Mouse (Mus musculus) gastrocnemius, postnatal 14 days (tissue): Measurements from ENCODE around the gene Triobp. TPM values are rescaled to one million over a fixed set of nuclear protein-coding genes. Genes with fewer than 3 reads are reported as not detected.
"Not testable (repeated sequence)": the region's sequence is repeated elsewhere in the genome, so short reads cannot be mapped to it uniquely, and the experiment has no call there.

ENCODE experiments used
- DNase-seq: peaks from one replicate; pipeline ENCODE4 v3.0.0; 2021; ENCODE audit warnings: mixed read lengths
- intact Hi-C: fragments of 180-260 bp; cut with DNase I; formaldehyde crosslinking; loops from one replicate; pipeline ENCODE4 v1.15.1; 2025; ENCODE audit warnings: low total_unique reads
- total RNA-seq, 2 experiments: library from RNA; stranded (reverse); gene quantifications; 2 replicates each; pipeline ENCODE4 v1.2.3; 2021

Triobp gene
- total RNA-seq, 2 experiments from 2014 or later = 57.9 to 80.0 TPM

GRCm38 (mm10) chr15:78992925-78993324 lies 45.4 kb downstream of the Triobp start:
- DNase-seq = no peak
- intact Hi-C loops = no loop called here

- intact Hi-C loops = no loop called here
- DNase-seq = no peak
Measured at GRCm38 (mm10) chr15:78995916-78996315, 48.4 kb downstream of the Triobp start.

GRCm38 (mm10) chr15:78996663-78997062 lies 49.1 kb downstream of the Triobp start:
- intact Hi-C loops = no loop called here
- no peak for DNase-seq

GRCm38 (mm10) chr15:78998348-78998747 lies 50.8 kb downstream of the Triobp start:
- intact Hi-C loops = no loop called here
- no peak for DNase-seq

GRCm38 (mm10) chr15:78999586-78999985 lies 52.1 kb downstream of the Triobp start:
- no peak for DNase-seq
- intact Hi-C loops = no loop called here

GRCm38 (mm10) chr15:79000357-79000791 lies 52.9 kb downstream of the Triobp start:
- intact Hi-C loops = no loop called here
- no peak for DNase-seq

- DNase-seq = no peak
- intact Hi-C loops = no loop called here
Measured at GRCm38 (mm10) chr15:79001559-79001958, 54.0 kb downstream of the Triobp start.

GRCm38 (mm10) chr15:79002036-79002435 lies 54.5 kb downstream of the Triobp start:
- intact Hi-C loops = no loop called here
- DNase-seq = no peak

GRCm38 (mm10) chr15:79003079-79003478 lies 55.6 kb downstream of the Triobp start:
- intact Hi-C loops = no loop called here
- DNase-seq = no peak

GRCm38 (mm10) chr15:79005581-79005980 lies 58.1 kb downstream of the Triobp start:
- DNase-seq = no peak
- intact Hi-C loops = no loop called here

- intact Hi-C loops = no loop called here
Measured at GRCm38 (mm10) chr15:79006638-79007037, 59.1 kb downstream of the Triobp start.

GRCm38 (mm10) chr15:79007059-79007458 lies 59.5 kb downstream of the Triobp start:
- intact Hi-C loops = no loop called here
- DNase-seq = no peak

More at GRCm38 (mm10) chr15:79006638-79007037, 59.1 kb downstream of the Triobp start:
- DNase-seq = no peak

GRCm38 (mm10) chr15:79007836-79008235 lies 60.3 kb downstream of the Triobp start:
- intact Hi-C loops, DNase-seq: not testable (repeated sequence)

GRCm38 (mm10) chr15:79009734-79010133 lies 62.2 kb downstream of the Triobp start:
- intact Hi-C loops = no loop called here
- no peak for DNase-seq

- intact Hi-C loops = no loop called here
- DNase-seq = no peak
Measured at GRCm38 (mm10) chr15:79011550-79011949, 64.0 kb downstream of the Triobp start.

GRCm38 (mm10) chr15:79013382-79013781 lies 65.9 kb downstream of the Triobp start:
- intact Hi-C loops = no loop called here
- DNase-seq = no peak

- no peak for DNase-seq
- intact Hi-C loops = no loop called here
Measured at GRCm38 (mm10) chr15:79018191-79018590, 70.7 kb downstream of the Triobp start.

- intact Hi-C loops = no loop called here
- no peak for DNase-seq
Measured at GRCm38 (mm10) chr15:79018886-79019285, 71.4 kb downstream of the Triobp start.

- no peak for DNase-seq
- intact Hi-C loops = no loop called here
Measured at GRCm38 (mm10) chr15:79022671-79023230, 75.2 kb downstream of the Triobp start.

GRCm38 (mm10) chr15:79023366-79023765 lies 75.8 kb downstream of the Triobp start:
- no peak for DNase-seq
- intact Hi-C loops = no loop called here

- intact Hi-C loops = no loop called here
Measured at GRCm38 (mm10) chr15:79025687-79026308, 78.3 kb downstream of the Triobp start.

More at GRCm38 (mm10) chr15:79025687-79026308, 78.3 kb downstream of the Triobp start:
- DNase-seq = no peak
